Mouse (Mus musculus): ENCODE measurements around the gene Scap.

- no peak for TF ChIP-seq CTCF (IDR thresholded peaks at IDR 0.05; ENCODE audit: low read depth, low read length)
- no peak for TF ChIP-seq POLR2A (IDR thresholded peaks at IDR 0.05; ENCODE audit: borderline replicate concordance, low read depth, low read length)
Observed at GRCm38 (mm10) chr9:110413785-110414184, 80.7 kb downstream of the Scap start.

All from bone marrow macrophage, adult 2 months (primary cell).